Mouse (Mus musculus) heart, postnatal 0 days (tissue): Measurements from ENCODE around the gene P2ry1.

Experiments used
- CTCF ChIP-seq: IDR thresholded peaks from 2 replicates; pipeline ENCODE4 v1.5.1; 2016; ENCODE audit warnings: antibody characterized with exemption, control low read depth, low read depth
- EP300 ChIP-seq: IDR thresholded peaks from 2 replicates; pipeline ENCODE4 v1.6.1; 2016; ENCODE audit warnings: antibody characterized with exemption, low read depth

DNA sequence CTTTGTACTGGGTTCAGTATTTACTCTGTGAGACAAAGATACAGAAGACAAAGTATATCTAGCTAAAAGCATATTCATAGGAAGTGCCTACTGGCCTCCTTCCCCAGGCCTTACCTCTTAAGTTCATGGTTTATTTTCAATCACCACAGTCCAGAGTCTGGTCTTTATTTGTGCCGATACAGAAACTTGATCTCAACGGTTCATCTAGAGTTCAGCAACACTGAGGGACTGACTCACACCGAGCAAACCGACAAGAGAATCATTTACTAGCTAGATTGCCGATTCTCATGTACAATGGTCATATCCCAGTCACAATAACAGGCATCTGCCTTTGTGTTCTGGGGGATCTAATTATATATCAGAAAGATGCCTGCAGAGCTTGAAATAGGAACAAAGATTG lies 9.1 kb downstream of the P2ry1 start:
- no peak for TF ChIP-seq EP300
- TF ChIP-seq CTCF, result no peak
